Mouse (Mus musculus): ENCODE measurements around the gene Homer2.

The Homer2 gene

GRCm38 (mm10) chr7:81707471-81708140 is at the start of gene Homer2:
TSS of gene Homer2 (minus strand) at chr7:81707527.
- DNase-seq (ENCODE audit: low read depth, low spot score) = no peak

GRCm38 (mm10) chr7:81747956-81748355 is 40.6 kb upstream of the Homer2 start:
- no peak for DNase-seq (ENCODE audit: low read depth, low spot score)

- peak; percentile 57 for DNase-seq (ENCODE audit: low read depth, low spot score)
Measured at GRCm38 (mm10) chr7:81744145-81744544, 36.8 kb upstream of the Homer2 start.

- no peak for DNase-seq (ENCODE audit: low read depth, low spot score)
Measured at GRCm38 (mm10) chr7:81740010-81740409, 32.7 kb upstream of the Homer2 start.

GRCm38 (mm10) chr7:81738720-81739385 is 31.5 kb upstream of the Homer2 start:
- no peak for DNase-seq (ENCODE audit: low read depth, low spot score)

GRCm38 (mm10) chr7:81735300-81736048 is 28.1 kb upstream of the Homer2 start:
- no peak for DNase-seq (ENCODE audit: low read depth, low spot score)

GRCm38 (mm10) chr7:81732183-81733089 is 25.1 kb upstream of the Homer2 start:
- DNase-seq (ENCODE audit: low read depth, low spot score) = no peak

GRCm38 (mm10) chr7:81731181-81731651 is 23.9 kb upstream of the Homer2 start:
- no peak for DNase-seq (ENCODE audit: low read depth, low spot score)

- no peak for DNase-seq (ENCODE audit: low read depth, low spot score)
Measured at GRCm38 (mm10) chr7:81729787-81730186, 22.5 kb upstream of the Homer2 start.

- no peak for DNase-seq (ENCODE audit: low read depth, low spot score)
Measured at GRCm38 (mm10) chr7:81727716-81728115, 20.4 kb upstream of the Homer2 start.

- DNase-seq (ENCODE audit: low read depth, low spot score) = no peak
Measured at GRCm38 (mm10) chr7:81726728-81727005, 19.3 kb upstream of the Homer2 start.

GRCm38 (mm10) chr7:81725986-81726727 is 18.8 kb upstream of the Homer2 start:
- no peak for DNase-seq (ENCODE audit: low read depth, low spot score)

GRCm38 (mm10) chr7:81723851-81724250 is 16.5 kb upstream of the Homer2 start:
- DNase-seq (ENCODE audit: low read depth, low spot score) = no peak

- DNase-seq (ENCODE audit: low read depth, low spot score) = no peak
Measured at GRCm38 (mm10) chr7:81721271-81721670, 13.9 kb upstream of the Homer2 start.

GRCm38 (mm10) chr7:81719216-81719661 is 11.9 kb upstream of the Homer2 start:
- no peak for DNase-seq (ENCODE audit: low read depth, low spot score)

GRCm38 (mm10) chr7:81718657-81719056 is 11.3 kb upstream of the Homer2 start:
- DNase-seq (ENCODE audit: low read depth, low spot score) = no peak

GRCm38 (mm10) chr7:81710166-81710565 is 2.8 kb upstream of the Homer2 start:
- DNase-seq (ENCODE audit: low read depth, low spot score) = no peak

- no peak for DNase-seq (ENCODE audit: low read depth, low spot score)
Measured at GRCm38 (mm10) chr7:81708165-81708564, 838 bp upstream of the Homer2 start.

GRCm38 (mm10) chr7:81706416-81707391 is 623 bp downstream of the Homer2 start:
- DNase-seq (ENCODE audit: low read depth, low spot score) = peak; percentile 53

- DNase-seq (ENCODE audit: low read depth, low spot score) = no peak
Measured at GRCm38 (mm10) chr7:81706027-81706415, 1.3 kb downstream of the Homer2 start.

Data from R1 (cell line).